Mouse (Mus musculus) spleen, adult 2 months (tissue): ENCODE measurements at regions not wholly inside any gene's neighbourhood (a gene's known extent, or its start where the extent isn't known, plus 50 kb on each side); places are given as distances from the start of the nearest gene placed in this dataset.

Experiments used
- DNase-seq, 2 experiments: peaks; one replicate each; pipeline versions ENCODE4 v3.0.0 to v3.0.0-alpha.2; 2012 to 2021; ENCODE audit warnings: low spot score in 2 of 2, low read depth in 1 of 2
- H3K27ac ChIP-seq: fragments of 200-500 bp; 2 replicates; pipeline ENCODE4 v1.5.1; 2012; ENCODE audit warnings: low read length, inconsistent platforms; ENCODE audit not compliant: insufficient read depth
- H3K27me3 ChIP-seq: fragments of 200-500 bp; 2 replicates; pipeline ENCODE4 v1.6.1; 2012; ENCODE audit warnings: mild to moderate bottlenecking, moderate library complexity, low read length, inconsistent platforms; ENCODE audit not compliant: control insufficient read depth, insufficient read depth
- H3K36me3 ChIP-seq: fragments of 200-500 bp; 2 replicates; pipeline ENCODE4 v1.6.1; 2012; ENCODE audit warnings: mild to moderate bottlenecking, low read length, inconsistent platforms; ENCODE audit not compliant: control insufficient read depth, insufficient read depth
- H3K4me1 ChIP-seq: fragments of 200-500 bp; 2 replicates; pipeline ENCODE4 v1.6.1; 2011; ENCODE audit warnings: inconsistent platforms; ENCODE audit not compliant: control insufficient read depth, insufficient read depth, insufficient read length
- H3K4me3 ChIP-seq: fragments of 200-500 bp; 2 replicates; pipeline ENCODE4 v1.5.1; 2011; ENCODE audit warnings: mild to moderate bottlenecking, inconsistent platforms; ENCODE audit not compliant: insufficient read depth, insufficient read length; ENCODE audit errors: extremely low read depth
- CTCF ChIP-seq: fragments of 200-500 bp; IDR thresholded peaks from 2 replicates; pipeline ENCODE4 v1.5.1; 2011; ENCODE audit warnings: mild to moderate bottlenecking, inconsistent platforms; ENCODE audit not compliant: insufficient read depth, insufficient read length, insufficient replicate concordance; ENCODE audit errors: extremely low read depth
- POLR2A ChIP-seq: fragments of 200-500 bp; IDR thresholded peaks from 2 replicates; pipeline ENCODE4 v1.6.1; 2011; ENCODE audit warnings: low read depth, low read length, inconsistent platforms
- WGBS: fragments of 180-500 bp; shearing (Covaris S2); methylation state at CpG from one replicate; pipeline ENCODE4 v1.1.7; 2018; 5-methylcytosine and 5-hydroxymethylcytosine counted together

DNA sequence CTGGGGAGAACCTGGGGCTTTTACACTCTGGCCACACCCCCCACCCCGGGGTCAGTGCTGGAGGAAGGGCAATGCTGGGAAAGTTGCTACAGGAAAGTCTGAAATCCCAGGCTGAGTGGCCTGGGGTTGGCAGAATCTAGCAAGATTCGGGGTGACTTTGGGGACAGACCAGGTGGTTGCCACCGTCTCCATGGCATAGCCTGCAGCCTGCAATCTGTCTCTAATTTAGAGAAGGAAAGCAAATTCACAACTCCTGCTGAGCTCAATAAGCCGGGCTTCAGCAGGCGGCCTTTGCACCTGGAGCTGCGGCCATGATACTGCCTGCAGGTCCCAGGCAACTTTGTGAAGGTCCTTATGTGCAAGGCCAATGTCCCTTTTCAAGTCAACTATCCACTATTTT, 135.4 kb upstream of the Slc24a5 start:
- Histone ChIP-seq H3K36me3 (no peaks in the 10 kb centered on the region), H3K4me1 (no peaks in the 10 kb centered on the region), H3K27me3 (no peaks in the 10 kb centered on the region), H3K4me3 (no peak overlapping the region), H3K27ac (no peak overlapping the region)
- TF ChIP-seq POLR2A (no peak), CTCF (no peak)
- WGBS = 83% methylated on average over 6 of the region's 6 CpGs
- no peak for DNase-seq

DNA sequence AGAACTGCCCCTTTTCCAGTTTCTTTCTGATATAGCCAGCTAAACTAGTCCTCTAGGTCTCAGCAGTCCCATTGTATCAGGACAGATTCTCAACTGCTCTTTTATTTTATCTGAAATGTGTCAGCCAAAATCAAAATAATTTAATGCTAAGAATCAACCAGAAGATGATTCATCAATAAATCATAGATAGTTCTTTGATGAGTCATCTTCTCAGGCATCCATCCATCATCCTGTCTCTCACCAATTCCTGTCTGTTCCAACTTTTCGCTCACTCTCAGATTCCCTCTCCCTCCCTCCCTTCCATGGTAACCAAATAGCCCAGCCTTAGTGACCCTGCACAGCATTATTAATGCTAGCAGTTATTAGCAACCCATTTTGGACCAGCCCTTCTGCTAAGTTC, 134.0 kb upstream of the Slc24a5 start:
- DNase-seq = no peak
- H3K4me3 ChIP-seq = no peak overlapping the region
- no peaks in the 10 kb centered on the region for H3K36me3 ChIP-seq
- 88% methylated on average over 1 of the region's 1 CpGs for WGBS
- TF ChIP-seq CTCF (no peak), POLR2A (no peak)
- H3K27ac ChIP-seq = no peak overlapping the region
- no peaks in the 10 kb centered on the region for H3K4me1 ChIP-seq
- no peaks in the 10 kb centered on the region for H3K27me3 ChIP-seq

DNA sequence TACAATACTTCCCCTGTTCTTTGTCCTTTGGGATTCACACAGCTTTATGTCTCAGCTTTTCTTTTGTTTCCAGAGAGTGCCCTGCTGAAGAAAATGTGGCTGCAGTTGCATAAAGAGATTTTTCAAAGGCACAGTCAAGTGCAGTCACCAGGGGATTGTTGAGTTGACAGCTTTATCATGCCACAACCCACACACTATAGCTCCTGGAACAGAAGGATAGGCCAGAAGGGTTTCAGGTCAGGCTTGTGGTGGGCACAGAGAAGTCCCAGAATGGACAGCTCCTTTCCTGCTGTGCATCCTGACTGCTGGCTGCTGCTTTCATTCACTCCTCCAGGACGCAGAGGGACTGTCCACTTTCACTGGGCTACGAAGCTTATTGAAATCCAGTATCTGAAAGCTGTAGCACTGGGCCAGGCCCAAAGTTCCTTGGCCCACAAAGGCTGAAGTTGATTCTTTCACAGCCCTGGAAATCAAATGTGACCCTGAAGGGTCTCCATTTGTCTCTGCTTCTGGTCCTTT, 119.6 kb upstream of the Slc24a5 start:
- Histone ChIP-seq H3K36me3 (no peaks in the 10 kb centered on the region), H3K27me3 (no peaks in the 10 kb centered on the region), H3K4me1 (no peaks in the 10 kb centered on the region), H3K4me3 (no peak overlapping the region), H3K27ac (no peak overlapping the region)
- 84% methylated on average over 2 of the region's 2 CpGs for WGBS
- no peak for DNase-seq
- no peak for TF ChIP-seq POLR2A
- TF ChIP-seq CTCF = no peak

DNA sequence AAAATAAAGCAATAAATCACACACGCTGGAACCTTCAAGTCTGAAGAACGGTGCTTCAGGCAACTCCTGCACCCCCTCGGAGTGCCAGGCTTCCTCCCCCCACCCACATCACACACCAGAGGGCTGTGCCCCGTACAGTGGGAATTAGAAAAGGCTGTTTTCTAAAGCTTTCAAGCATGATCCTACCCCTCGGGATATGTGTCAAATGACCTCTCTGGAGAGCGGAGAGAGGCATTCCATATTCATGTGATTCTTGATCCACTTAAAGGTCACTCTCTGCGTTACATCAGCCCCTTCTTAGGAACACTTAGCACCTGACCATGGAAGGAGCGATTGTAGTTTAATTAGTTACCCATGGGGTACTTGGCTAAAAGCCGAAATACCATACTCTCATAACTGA, 119.1 kb upstream of the Slc24a5 start:
- WGBS = 70% methylated on average over 9 of the region's 9 CpGs
- H3K27ac ChIP-seq = no peak overlapping the region
- no peak overlapping the region for H3K4me3 ChIP-seq
- TF ChIP-seq POLR2A (no peak), CTCF (no peak)
- H3K27me3 ChIP-seq = no peaks in the 10 kb centered on the region
- H3K36me3 ChIP-seq = no peaks in the 10 kb centered on the region
- no peaks in the 10 kb centered on the region for H3K4me1 ChIP-seq
- no peak for DNase-seq

DNA sequence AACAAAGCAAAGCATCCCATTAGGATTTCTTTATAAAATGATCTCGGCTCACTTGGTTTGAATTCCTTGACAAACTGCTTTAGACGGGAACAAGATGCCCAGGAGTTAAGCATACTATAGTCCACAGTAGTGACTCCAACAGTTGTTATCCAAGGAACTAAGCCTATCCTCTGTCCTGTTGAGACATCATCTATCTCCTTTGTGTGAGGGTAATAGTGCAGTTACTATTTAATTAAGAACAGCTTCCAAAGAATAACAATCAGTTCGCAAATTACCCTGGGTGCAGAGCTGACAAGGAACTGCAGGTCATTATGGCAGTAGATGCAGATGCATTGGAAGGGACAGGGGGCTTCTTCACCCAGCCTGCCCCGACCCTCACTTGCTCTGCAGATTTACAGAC, 115.7 kb upstream of the Slc24a5 start:
- Histone ChIP-seq H3K4me1 (no peaks in the 10 kb centered on the region), H3K4me3 (no peak overlapping the region), H3K27me3 (no peaks in the 10 kb centered on the region), H3K27ac (no peak overlapping the region), H3K36me3 (no peaks in the 10 kb centered on the region)
- no peak for DNase-seq
- no peak for TF ChIP-seq POLR2A
- TF ChIP-seq CTCF = no peak
- 80% methylated on average over 4 of the region's 4 CpGs for WGBS

DNA sequence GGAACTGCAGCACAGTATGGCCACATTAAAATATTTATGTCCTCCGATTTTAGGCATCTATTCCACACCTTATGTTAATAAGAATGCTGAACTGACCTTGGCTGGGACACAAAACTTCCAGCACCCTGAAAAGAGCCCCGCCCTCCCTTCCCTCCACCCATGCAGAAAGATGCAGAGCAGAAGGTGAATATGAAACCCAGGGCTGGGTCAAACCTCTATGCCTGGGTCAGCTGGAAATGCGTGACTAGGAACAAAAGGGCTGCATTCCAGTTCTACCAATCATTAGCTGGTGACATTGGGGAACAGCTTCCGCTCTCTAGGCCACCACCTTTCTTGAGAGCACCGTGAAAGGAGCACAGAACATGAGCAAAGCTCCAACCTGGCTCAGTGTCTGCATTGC, 114.9 kb upstream of the Slc24a5 start:
- Histone ChIP-seq H3K27me3 (no peaks in the 10 kb centered on the region), H3K4me1 (no peaks in the 10 kb centered on the region), H3K36me3 (no peaks in the 10 kb centered on the region), H3K27ac (no peak overlapping the region), H3K4me3 (no peak overlapping the region)
- 83% methylated on average over 5 of the region's 5 CpGs for WGBS
- TF ChIP-seq CTCF (no peak), POLR2A (no peak)
- no peak for DNase-seq

DNA sequence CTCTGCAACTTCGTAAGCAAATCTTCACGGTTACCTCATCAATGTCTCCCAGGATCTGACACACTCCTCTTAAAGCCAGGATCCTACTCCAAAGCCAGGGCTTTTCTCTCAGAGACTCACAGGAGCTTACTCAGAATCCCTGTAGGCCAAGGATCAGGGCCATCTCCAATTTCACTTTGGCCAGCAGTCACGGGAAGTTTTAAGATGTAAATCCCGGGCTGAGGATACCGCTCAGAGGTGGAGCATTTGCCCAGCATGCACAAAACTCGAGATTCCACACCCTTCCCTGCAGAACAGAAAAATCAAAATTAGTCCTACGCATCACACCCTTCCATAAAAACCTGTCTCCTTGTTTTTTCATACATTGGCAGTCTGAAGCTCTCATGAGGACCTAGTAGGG, 112.1 kb upstream of the Slc24a5 start:
- no peak overlapping the region for H3K4me3 ChIP-seq
- no peak for DNase-seq
- TF ChIP-seq POLR2A (no peak), CTCF (no peak)
- H3K27me3 ChIP-seq = no peaks in the 10 kb centered on the region
- H3K27ac ChIP-seq = no peak overlapping the region
- no peaks in the 10 kb centered on the region for H3K4me1 ChIP-seq
- WGBS = 78% methylated on average over 7 of the region's 7 CpGs
- no peaks in the 10 kb centered on the region for H3K36me3 ChIP-seq
